Mouse (Mus musculus): ENCODE measurements around the gene Raver1. TPM values are rescaled to one million over a fixed set of nuclear protein-coding genes. Genes with fewer than 3 reads are reported as not detected.

Raver1 gene
- 10 to 100 TPM; 15.2 to 17.0 TPM for total RNA-seq (2021)
- long read RNA-seq, experiment 1, partial matches to known transcripts = 4 of 8 reads
- long read RNA-seq, experiment 1, other reads (novel, unspliced or antisense) = 2 of 8 reads
- long read RNA-seq, experiment 2, partial matches to known transcripts = 6 of 7 reads
- long read RNA-seq, experiment 2, other reads (novel, unspliced or antisense) = 0 of 7 reads

GRCm38 (mm10) chr9:21091707-21092320, at the start of gene Raver1, which contains the start of gene Gm38431:
Raver1 (minus strand) TSS chr9:21092008.
Gm38431 (minus strand) TSS chr9:21091997.
- peak; percentile 98 for DNase-seq

DNA sequence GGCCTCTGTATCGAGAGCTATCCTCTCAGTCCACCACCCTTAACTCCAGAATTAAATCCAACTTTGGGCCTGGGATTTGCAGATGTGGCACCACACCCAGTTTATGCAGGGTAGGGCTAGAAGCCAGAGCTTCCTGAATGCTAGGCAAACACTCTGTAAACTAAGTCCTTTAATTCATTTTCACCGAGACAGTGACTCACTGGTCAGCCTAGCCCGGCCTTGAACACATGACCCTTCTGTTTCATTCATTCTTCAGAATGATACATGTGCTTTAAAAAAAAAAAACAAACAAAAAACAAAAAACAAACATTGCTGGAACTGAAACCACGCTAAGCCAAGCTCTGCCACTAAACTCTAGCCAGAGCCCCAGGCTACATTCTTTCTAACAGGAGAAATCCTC, 46.6 kb upstream of the Raver1 start:
- DNase-seq = no peak

DNA sequence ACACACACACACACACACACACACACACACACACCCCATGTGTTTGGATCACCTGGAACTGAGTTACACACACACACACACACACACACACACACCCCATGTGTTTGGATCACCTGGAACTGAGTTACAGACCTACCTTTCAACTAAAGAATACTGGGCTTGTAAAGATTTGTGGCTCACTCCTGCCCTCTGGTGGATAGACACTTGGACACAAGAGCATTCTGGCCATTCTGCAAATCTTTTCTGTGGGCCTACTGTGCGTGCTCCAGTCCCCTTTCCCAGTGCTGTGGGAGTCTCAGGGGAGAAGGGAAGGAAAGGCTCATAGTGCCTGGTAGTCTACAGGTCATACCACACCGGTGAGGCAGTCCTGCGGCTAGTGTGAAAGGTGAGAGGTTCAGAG, 45.4 kb upstream of the Raver1 start:
- no peak for DNase-seq

GRCm38 (mm10) chr9:21136401-21136800, 44.6 kb upstream of the Raver1 start:
- DNase-seq = no peak

DNA sequence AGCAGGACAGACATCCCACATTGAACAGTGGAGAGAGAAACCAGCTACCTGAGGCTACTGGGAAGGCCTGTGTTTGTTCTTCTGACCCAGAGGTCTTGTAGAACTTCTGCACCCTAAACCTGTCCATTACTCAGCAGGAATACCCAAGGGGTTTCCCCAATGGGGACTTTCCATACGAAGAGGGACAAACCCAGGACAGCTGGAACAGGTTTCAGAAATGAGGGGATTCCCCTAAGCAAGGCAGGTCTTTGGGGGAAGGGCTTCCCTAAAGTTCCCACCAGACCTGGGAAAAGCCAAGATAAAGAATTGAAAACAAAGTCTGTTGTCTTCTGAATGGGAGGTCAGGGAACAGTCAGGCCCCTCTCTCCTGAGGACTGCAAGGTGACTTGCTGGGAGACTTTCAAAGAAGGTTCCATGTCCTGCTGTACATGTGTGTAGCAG, 44.2 kb upstream of the Raver1 start:
- DNase-seq = no peak

DNA sequence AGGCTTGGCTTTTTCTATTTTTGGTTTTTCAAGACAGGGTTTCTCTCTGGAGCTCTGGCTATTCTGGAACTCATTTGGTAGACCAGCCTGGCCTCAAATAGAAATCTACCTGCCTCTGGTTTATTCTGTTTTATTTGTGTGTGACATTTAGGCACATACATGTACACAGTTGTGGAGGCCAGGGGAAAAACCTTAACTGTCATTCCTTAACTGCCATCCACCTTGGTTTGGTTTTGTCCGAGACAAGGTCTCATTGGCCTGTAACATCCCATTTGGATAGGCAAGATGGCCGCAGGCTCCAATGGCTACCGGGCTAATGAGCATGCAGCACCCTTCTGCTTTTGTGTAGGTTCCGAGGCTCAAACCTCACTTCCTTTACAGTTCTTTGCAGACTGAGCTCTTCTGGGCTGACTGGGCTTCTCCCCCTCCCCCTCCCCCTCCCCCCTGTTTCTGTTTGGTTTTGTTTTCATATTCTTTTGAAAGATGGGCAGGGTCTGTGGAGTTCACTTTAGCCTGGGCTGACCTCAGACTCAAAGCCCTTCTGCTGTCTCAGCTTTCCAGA, 43.6 kb upstream of the Raver1 start:
- DNase-seq = no peak

DNA sequence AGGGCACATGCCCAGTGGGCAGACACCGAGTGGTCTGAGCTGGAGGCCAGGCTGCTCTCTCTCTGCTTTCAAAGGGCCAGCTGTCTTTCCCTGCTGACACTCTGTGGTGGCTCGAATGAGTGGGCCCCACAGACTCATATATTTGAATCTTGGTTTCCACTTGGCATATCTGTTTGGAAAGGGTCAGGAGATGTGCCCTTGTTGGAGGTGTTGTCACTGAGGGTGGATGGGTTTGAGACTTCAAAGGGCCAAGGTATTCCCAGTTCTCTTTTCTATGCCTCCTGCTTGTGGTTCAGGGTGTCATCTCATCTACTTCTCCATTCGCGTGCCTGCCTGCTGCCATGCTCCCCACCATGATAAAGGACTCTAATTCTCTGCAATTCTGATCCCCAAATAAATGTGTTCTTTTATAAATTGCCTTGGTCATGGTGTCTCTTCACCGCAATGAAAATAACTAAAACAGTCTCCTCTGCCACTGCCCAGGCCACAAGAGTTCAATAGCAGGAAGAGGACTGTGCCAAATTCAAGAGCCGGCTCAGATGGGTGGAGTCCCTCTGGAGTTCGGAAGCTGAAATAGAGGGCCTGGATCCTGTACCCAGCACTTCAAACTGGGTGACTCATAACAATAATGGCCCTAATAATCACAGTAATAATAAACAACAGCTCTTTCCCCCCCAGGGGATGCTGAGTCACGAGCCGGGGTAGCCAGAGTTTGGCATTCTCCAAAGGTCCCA, 43.0 kb upstream of the Raver1 start:
- peak; percentile 51 for DNase-seq

DNA sequence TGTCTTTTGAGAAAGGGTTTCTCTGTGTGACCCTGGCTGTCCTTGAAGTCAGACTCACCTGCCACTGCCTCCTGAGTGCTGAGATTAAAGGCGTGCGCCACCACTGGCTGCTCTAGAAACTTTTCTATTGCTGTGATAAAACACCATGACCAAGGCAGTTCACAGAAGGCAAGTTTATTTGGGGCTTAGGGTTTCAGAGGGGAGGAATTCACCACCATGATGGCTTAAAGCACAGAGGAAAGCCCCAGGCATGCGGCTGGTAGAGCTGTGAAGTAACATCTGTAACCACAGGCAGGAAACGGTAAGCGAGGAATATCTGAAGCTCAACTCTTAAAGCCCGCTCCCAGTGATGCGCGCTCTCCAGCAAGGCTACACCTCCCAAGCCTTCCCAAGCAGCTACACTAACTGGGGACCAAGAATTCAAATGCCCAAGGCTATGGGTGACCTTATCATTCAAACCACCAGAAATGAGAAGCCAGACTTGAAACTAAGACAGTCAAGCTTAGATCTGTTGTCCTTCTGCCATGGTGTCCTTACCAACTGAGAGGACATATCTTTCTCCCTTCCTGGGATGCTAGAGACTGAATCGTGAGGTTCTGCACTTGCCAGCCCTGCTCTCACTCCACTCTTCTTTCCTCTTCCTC, 41.4 kb upstream of the Raver1 start:
- no peak for DNase-seq

DNA sequence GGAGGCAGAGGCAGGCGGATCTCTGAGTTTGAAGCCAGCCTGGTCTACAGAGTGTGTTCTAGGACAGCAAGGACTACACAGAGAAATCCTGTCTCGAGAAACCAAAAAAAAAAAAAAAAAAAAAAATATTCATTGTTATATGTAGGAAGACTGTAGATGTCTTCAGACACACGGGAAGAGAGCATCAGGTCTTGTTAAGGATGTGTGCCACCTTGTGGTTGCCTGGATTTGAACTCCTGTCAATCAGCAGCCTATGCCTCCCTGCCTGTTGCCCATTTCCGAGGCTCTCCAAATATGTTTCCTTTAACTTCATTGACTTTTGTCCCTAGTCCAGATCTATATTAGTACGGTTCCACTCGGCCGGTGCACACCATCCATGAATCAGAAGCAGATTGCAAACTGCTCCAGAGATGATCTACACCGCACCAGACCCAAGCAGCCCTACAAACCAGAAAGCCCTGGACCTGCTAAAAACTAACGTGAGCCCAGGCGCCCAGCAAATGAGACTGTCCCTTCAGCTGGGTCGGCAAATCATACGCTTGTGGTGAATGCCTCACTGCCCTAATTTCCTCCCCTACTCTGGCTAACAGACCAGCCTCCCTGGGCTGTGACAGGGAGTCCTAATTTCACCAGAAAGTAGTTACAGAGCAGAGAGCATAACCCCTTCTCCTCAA, 40.4 kb upstream of the Raver1 start:
- DNase-seq = no peak

DNA sequence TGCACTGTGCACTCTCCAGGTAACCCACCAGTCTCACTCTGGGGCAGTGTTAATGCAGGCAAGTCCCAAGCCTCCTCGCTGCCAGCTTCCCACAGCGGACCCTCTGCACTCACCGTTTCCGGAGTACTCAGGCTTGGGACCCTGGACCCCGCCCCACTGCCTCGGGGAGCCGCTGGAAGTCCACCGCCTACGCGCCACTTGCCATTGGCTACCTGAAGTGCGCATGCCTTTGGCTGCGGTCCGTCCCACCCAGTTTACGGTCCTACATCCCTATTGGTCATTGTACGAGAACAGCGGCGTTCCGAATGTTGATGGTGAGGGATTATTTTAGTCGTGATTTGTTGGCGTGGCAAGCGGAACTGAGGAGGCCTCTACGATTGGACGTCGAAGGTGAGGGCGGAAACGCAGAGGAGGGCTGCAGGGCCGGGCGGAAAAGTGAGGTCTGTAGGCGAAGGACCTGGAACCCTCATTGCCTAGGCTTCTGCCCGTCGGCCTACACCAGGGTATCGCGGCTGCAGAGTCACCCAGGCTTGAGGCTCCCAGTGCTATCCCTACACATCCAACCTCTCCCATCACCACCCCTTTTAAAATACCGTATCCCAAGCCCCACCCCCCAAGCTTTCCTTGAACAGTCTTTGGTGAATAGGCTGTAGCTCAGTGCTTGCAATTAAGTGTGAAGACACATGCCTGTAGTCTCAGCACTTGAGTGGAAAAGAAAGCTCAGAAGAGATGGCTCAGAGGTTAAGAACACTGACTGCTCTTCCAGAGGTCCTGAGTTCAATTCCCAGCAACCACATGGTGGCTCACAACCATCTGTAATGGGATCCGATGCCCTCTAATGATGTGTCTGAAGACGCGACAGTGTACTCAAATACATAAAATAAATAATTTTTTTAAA, 39.5 kb upstream of the Raver1 start, which contains the start of gene Tyk2:
TSS of gene Tyk2 (minus strand) at position 185 of the 898 bp plus-strand sequence.
- peak; percentile 93 for DNase-seq

DNA sequence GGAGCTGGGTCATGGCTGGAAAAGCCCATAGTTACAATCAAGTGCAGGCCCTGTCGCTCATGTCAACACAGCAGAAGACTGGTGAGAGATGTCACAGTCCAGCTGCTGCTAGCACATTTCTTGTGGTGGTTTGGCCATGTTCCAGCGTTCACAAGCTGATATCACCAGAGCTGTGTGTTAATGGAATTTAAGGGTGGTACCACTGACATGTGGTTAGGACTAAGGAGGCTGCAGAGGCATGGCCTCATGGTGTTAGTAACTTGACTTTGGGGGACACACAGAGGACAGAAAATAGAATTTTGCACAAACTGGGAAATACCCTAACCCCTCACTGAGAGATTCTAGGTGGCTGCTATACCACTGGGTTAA, 34.4 kb upstream of the Raver1 start:
- no peak for DNase-seq

DNA sequence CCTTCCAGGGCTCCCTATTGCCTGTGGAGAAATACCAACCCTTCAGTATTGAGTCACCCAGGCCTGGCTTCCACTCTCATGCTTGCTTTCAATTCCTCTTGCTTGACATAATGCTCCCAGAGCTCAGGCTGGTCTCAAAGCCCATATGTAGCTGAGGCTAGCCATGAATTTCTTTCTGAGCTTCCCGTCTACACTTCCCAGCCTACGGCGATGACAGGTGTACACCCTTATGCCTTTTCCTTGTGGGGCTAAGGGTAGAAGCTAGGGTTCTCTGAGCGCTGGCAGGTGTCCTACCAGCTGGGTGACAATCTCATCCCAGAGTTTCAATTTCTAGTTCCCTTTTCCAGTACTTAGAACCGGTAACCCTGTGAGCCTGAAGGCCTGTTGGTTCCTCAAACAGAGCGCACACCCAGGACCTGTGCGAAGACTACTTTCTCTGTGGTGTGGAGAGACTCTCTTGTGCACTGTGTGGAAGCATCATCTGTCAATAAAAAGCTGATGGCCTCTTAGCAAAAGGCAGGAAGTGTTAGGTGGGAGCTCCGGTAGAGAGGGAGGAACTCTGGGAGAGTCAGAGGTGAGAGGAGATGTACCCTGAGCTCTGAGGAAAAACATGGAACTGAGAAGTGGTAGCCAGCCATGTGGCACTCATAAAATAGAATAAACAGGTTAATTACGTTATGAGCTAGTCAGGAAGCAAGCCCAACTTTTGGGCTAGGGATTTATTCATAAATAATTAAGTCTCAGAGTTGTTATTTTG, 33.9 kb upstream of the Raver1 start:
- DNase-seq = no peak

- no peak for DNase-seq
Observed at GRCm38 (mm10) chr9:21124837-21125236, 33.0 kb upstream of the Raver1 start.

- DNase-seq = no peak
Observed at GRCm38 (mm10) chr9:21121483-21121882, 29.7 kb upstream of the Raver1 start.

DNA sequence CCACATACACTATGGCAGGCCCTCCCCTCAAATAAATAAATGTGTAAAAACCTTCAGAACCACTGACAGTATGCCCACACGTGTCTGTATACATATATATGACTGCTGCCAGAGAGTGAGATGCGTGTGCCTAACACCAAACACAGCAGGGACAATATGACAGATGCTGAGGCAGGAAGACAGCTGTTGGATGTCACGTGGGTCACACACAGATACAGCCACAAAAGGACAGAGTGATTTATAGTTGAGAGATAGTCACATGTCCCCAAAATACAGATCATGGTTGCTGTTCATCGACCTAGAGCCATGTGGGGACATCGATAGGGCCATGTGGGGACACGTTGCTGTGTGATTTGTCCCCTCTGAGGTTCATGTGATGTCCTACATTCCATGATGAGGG, 25.3 kb upstream of the Raver1 start:
- no peak for DNase-seq

DNA sequence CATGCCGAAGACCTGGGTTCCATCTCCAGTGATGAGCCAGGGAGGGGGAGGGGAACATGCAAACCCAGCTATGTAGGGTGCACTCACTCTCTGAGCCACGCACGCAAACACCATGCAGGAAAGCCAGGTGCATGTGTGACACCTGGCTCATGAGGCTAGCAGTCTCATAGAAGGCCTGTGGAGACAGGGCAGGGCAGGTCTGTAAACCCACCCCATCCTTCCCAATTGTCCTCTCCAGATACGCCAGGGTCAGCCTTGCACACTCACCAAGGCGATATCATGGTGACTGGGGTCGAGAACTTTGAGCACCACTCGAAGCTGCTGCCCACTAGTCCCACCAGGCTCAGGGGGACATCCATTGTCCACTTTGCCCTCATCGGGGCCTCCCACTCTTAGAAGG, 23.3 kb upstream of the Raver1 start:
- DNase-seq = no peak

GRCm38 (mm10) chr9:21114190-21114589, 22.4 kb upstream of the Raver1 start:
- DNase-seq = no peak

DNA sequence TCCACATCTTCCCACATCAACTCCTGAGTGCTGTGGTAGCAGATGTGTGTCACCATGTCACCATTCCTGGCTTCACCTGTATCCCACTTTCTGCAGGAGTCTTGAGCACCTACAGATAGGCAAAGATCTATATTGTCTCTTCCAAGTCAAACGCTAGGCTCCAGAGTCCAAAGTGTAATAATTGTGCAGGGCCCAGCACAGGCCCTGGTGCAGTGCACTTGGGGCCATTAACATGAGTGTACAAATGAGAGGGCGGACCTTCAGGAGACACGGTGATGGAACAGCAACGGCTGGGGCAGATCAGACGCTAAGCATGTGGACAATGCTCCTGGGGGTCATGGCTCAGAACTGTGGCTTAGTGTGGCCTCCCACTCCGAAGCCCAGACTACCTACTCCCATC, 21.9 kb upstream of the Raver1 start:
- DNase-seq = no peak

GRCm38 (mm10) chr9:21107607-21108237, 15.9 kb upstream of the Raver1 start:
- no peak for DNase-seq
